Mouse (Mus musculus): ENCODE data around the gene Oxa1l.

The Oxa1l gene

DNA sequence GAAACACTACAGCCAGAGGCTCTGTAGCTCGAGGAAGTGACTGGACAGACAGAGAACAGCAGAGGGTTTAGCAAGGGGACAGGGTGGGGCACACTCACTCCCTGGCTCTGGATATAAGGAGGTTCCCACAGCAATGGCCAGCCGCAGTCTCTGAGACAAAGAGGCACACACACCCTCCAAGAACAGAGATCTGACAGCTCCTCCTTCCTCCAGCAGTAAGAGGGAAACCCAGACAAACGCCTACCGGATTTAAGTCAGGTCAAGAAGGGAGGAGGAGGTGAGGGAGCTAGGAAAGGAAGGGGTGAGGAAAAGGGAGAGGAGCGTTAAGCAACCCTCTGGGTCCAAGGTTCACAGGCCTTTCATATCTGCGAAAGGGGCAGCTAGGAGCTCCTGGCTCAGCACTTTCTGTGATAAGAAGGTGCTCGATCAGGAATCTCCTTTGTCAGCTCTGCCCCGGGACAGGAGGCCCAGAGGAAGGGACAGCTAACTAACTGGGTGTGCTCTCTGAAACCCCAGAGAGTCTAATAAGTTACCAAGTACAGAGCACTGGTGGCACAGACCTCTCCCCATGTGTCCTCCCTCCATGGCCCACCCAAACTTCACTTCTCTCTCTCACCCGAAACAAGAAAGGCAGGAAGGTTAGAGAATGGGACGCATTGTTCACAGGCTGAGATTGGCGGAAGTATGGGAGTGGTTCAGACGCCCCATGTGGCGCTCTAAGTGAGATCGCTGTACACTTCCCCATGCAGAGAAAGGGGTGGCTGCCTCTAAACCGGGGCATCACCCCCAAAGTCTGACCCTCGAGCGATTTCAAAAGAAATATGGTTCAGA lies 49.6 kb downstream of the Oxa1l start:
- DNase-seq (ENCODE audit: low spot score): no peak

GRCm38 (mm10) chr14:54412000-54412576 lies 51.5 kb downstream of the Oxa1l start:
- no peak for DNase-seq (ENCODE audit: low spot score)

GRCm38 (mm10) chr14:54412629-54413170 lies 52.1 kb downstream of the Oxa1l start:
- DNase-seq (ENCODE audit: low spot score): peak; percentile 81

- DNase-seq (ENCODE audit: low spot score): peak; percentile 63
Measured at GRCm38 (mm10) chr14:54413877-54414700, 53.5 kb downstream of the Oxa1l start.

DNA sequence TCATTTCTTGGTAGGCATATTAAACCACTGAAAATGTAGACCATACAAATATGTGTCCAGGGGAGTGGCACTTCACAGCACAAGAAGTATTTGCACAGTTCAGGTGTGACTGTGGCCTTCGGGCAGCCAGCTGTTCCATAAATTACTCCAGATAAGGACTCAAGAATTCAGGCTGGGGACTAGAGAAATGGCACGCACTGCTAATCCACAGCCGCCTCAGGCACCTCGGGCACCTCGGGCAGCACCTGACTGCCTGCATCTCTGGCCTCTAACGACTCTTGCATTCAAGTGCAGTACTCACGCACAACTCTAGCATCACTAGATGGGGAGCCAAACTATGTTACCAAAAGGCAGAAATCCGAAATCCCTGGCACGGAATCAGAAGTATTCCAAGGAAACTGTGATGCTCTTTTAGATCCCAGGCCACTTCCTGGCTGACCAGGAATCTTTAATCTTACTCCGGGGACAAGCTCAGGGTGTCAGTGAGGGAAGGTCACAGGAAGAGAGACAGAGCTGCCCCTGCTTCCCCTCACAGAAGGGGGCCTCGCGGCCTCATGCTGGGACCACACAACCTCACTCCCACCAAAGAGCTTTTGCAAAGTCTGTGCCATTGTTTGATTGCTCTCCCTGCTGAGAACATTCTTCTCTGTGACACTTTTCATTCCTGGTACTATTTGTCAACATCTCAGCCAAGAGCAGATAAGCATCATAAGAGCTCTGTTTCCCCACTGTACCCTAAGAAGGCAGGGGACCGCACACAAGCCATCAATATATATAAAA lies 54.8 kb downstream of the Oxa1l start:
- DNase-seq (ENCODE audit: low spot score): no peak

DNA sequence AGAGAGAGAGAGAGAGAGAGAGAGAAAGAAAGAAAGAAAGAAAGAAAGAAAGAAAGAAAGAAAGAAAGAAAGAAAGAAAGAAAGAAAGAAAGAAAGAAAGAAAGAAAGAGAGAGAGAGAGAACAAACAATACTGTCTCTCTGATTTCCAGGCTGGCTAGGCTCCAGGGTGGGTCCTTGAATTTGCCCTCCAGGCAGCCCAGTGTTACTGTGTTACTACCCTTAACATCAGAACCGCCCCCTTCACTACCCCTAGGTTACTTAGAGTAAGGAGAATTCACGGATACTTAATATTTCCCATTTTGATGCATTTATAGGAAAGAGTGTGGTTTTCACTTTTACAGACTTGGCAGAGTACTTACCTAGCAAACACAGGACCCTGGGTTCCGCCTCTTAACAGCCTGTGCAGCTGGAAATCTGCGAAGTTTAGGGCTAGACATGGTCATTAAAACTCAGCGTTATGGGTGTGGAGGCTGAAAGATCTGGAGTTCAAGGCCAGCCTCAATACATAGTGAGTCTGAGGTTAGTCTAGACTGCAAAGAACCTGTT lies 55.7 kb downstream of the Oxa1l start:
- DNase-seq (ENCODE audit: low spot score): no peak

GRCm38 (mm10) chr14:54416830-54417229 lies 56.2 kb downstream of the Oxa1l start:
- no peak for DNase-seq (ENCODE audit: low spot score)

DNA sequence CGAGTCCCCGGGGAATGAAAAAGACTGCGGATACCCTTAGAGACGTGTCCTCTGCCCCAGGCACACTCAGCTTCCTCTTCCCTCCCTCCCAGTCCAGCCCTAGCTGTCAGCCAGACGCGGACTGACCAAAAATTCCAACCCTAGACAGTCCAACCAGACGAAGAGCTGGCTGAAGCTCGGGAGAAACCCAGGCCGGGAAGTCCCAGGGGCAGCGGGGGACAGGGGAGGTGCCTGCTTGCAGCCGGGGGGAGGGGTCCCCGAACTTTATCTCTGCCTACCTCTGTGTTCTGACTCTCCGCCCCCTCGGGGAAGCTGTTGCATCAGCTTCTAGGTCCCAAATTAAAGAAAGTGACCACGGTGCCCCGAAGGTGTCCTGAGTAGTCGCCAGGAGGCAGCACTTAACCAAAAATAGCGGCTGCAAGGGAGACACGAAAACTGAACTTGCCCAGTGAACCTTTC lies 57.0 kb downstream of the Oxa1l start, which contains the start of gene Slc7a7:
TSS of gene Slc7a7 (minus strand) at position 158 of the 459 bp plus-strand sequence.
- DNase-seq (ENCODE audit: low spot score): peak; percentile 75

Data from embryo, embryonic 10 days (tissue).